Mouse (Mus musculus) liver, embryonic 12.5 days (tissue): ENCODE results near the gene Fgf23. TPM values are rescaled to one million over a fixed set of nuclear protein-coding genes. Genes with fewer than 3 reads are reported as not detected.
A peak's percentile ranks its signal among the peaks of the same experiment; 100 is the strongest.

Experiments
- ATAC-seq: fragments of 200-750 bp; cut with Nextera tagmentation; 2 replicates; pipeline ENCODE4 v1.8.0; 2017; ENCODE audit warnings: moderate number of reproducible peaks, mild to moderate bottlenecking, moderate library complexity
- H3K27ac ChIP-seq: fragments of 300-500 bp; sonication (generic); 2 replicates; pipeline ENCODE4 v1.5.1; 2016; ENCODE audit warnings: mild to moderate bottlenecking
- H3K27me3 ChIP-seq: fragments of 300-500 bp; sonication (generic); replicated peaks from 2 replicates; pipeline ENCODE4 v1.6.1; 2016; ENCODE audit warnings: mild to moderate bottlenecking, moderate library complexity
- H3K36me3 ChIP-seq: fragments of 300-500 bp; sonication (generic); 2 replicates; pipeline ENCODE4 v1.6.1; 2016; ENCODE audit warnings: mild to moderate bottlenecking, moderate library complexity
- H3K4me1 ChIP-seq: fragments of 300-500 bp; sonication (generic); 2 replicates; pipeline ENCODE4 v1.6.1; 2016
- H3K4me2 ChIP-seq: fragments of 300-500 bp; sonication (generic); 2 replicates; pipeline ENCODE4 v1.6.1; 2016; ENCODE audit warnings: mild to moderate bottlenecking, moderate library complexity
- H3K4me3 ChIP-seq: fragments of 300-500 bp; sonication (generic); 2 replicates; pipeline ENCODE4 v1.5.1; 2016; ENCODE audit warnings: mild to moderate bottlenecking, moderate library complexity
- H3K9ac ChIP-seq: fragments of 300-500 bp; sonication (generic); 2 replicates; pipeline ENCODE4 v1.6.1; 2016; ENCODE audit warnings: mild to moderate bottlenecking, moderate library complexity
- H3K9me3 ChIP-seq: fragments of 300-500 bp; sonication (generic); replicated peaks from 2 replicates; pipeline ENCODE4 v1.6.1; 2016; ENCODE audit warnings: mild to moderate bottlenecking, moderate library complexity
- WGBS: fragments of 180-500 bp; shearing (Covaris S2); methylation state at CpG from one replicate; pipeline ENCODE4 v1.1.7; 2016; ENCODE audit not compliant: insufficient replicate concordance; 5-methylcytosine and 5-hydroxymethylcytosine counted together
- polyA plus RNA-seq: library from polyadenylated mRNA; unstranded; fragments of >200 nt; fragmentation: Nextera tagmentation; extraction: Ambion mirVana; gene quantifications from 2 replicates; pipeline ENCODE4 v1.2.1, GENCODE M21; 2016

Gene Fgf23
- polyA plus RNA-seq, 1 experiment from 2014 or later: not detected

- H3K9ac ChIP-seq: no peak overlapping the region
- no peaks in the 10 kb centered on the region for H3K27me3 ChIP-seq
- no peaks in the 10 kb centered on the region for H3K9me3 ChIP-seq
- peaks cover 4% of the 10 kb centered on the region; the same call in 1 of the 2 replicates for H3K36me3 ChIP-seq
- ATAC-seq: no peak
- H3K4me2 ChIP-seq: no peak overlapping the region
- no peak overlapping the region for H3K27ac ChIP-seq
- H3K4me1 ChIP-seq: no peaks in the 10 kb centered on the region
- 59% methylated on average over 7 of the region's 7 CpGs for WGBS
- H3K4me3 ChIP-seq: no peak overlapping the region
Measured at GRCm38 (mm10) chr6:127094565-127094964, 21.9 kb downstream of the Fgf23 start.

GRCm38 (mm10) chr6:127103506-127104275, 31.0 kb downstream of the Fgf23 start:
- Histone ChIP-seq H3K27me3 (peaks cover 7% of the 10 kb centered on the region), H3K9me3 (no peaks in the 10 kb centered on the region), H3K4me3 (no peak overlapping the region), H3K27ac (no peak overlapping the region), H3K36me3 (no peaks in the 10 kb centered on the region), H3K4me1 (0 out of 2 replicates have a peak, but pooled peaks cover 6% of the 10 kb centered on the region), H3K4me2 (no peak overlapping the region), H3K9ac (no peak overlapping the region)
- ATAC-seq: no peak
- WGBS: 73% methylated on average over 6 of the region's 6 CpGs

DNA sequence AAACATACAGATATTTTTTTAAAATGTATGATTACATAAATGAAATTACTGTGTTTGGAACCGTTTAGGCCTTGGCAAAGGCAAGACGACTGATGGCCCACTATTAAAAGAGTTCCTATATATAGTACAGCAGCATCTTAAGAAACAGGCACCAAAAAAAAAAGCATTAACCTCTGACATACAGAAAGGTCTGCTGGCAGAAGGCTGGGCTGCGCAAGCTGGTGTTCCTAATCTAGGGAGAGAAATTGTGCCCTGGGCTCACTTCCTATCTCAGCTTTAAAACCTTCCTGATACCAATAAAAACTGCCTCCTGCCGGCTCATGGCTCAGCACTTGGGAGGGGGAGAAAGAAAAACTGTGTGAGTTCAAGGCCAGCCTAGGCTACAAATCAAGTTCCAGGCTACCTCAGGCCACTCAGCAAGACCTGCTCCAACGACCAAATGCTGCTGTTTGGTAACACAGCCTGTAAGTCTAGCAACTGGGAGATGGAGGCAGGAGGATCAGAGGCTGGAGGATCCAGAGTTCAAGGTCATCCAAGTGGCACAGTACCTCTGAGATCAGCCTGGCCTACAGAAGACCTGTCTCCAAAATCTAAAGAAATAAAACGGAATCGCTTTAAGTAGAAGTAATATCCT, 31.8 kb downstream of the Fgf23 start:
- peaks cover 15% of the 10 kb centered on the region for H3K27me3 ChIP-seq
- no peak overlapping the region for H3K9ac ChIP-seq
- H3K4me3 ChIP-seq: no peak overlapping the region
- H3K36me3 ChIP-seq: no peaks in the 10 kb centered on the region
- ATAC-seq: no peak
- peaks cover 12% of the 10 kb centered on the region for H3K4me1 ChIP-seq
- H3K27ac ChIP-seq: no peak overlapping the region
- H3K9me3 ChIP-seq: no peaks in the 10 kb centered on the region
- H3K4me2 ChIP-seq: no peak overlapping the region
- WGBS: 62% methylated on average over 7 of the region's 7 CpGs

DNA sequence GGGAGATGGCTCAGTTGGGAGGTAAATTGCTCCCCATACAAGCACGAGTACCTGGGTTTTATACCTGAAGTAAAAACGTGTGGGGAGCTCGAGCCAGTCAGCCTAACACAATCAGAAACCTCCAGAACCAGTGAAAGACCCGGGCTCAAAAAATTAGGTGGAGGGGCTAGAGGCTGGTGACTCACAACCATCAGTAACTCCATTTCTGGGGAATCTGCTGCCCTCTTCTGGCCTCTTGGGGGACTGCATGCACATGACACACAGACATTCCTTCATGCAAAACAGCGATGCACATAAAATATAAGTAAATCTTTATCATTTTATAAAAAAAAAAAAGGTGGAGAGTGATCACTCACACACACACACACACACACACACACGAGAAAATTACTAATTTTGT, 32.4 kb downstream of the Fgf23 start:
- H3K9ac ChIP-seq: no peak overlapping the region
- H3K27me3 ChIP-seq: peaks cover 21% of the 10 kb centered on the region
- H3K36me3 ChIP-seq: no peaks in the 10 kb centered on the region
- WGBS: 46% methylated on average over 6 of the region's 6 CpGs
- no peak for ATAC-seq
- H3K4me3 ChIP-seq: no peak overlapping the region
- H3K9me3 ChIP-seq: no peaks in the 10 kb centered on the region
- H3K4me2 ChIP-seq: no peak overlapping the region
- H3K4me1 ChIP-seq: peaks cover 15% of the 10 kb centered on the region
- H3K27ac ChIP-seq: no peak overlapping the region

DNA sequence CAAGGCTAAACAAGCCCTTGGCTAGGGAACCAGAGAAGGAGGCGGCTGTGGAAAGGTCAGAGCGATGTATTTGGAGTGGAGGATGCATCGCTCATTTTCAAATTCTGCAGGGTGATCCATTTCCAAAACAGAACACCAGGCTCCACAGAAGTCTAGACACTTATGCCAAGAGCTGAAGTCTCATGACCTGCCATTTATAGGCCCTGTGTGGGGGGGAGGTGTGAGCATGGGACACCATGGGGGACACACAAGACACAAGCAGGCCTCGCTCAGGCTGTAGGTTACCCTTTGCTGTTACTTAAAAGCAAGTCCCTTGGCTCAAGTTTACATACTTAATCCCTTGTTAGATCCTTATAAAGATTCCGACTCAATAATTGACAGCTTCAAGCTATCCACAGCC, 33.5 kb downstream of the Fgf23 start:
- no peaks in the 10 kb centered on the region for H3K9me3 ChIP-seq
- 81% methylated on average over 5 of the region's 5 CpGs for WGBS
- no peaks in the 10 kb centered on the region for H3K36me3 ChIP-seq
- no peak overlapping the region for H3K9ac ChIP-seq
- peaks cover 15% of the 10 kb centered on the region for H3K4me1 ChIP-seq
- no peak overlapping the region for H3K4me2 ChIP-seq
- no peak overlapping the region for H3K27ac ChIP-seq
- ATAC-seq: no peak
- H3K4me3 ChIP-seq: no peak overlapping the region
- H3K27me3 ChIP-seq: peaks cover 32% of the 10 kb centered on the region

GRCm38 (mm10) chr6:127106726-127107125, 34.0 kb downstream of the Fgf23 start:
- Histone ChIP-seq H3K36me3 (no peaks in the 10 kb centered on the region), H3K9me3 (no peaks in the 10 kb centered on the region), H3K4me3 (no peak overlapping the region), H3K4me2 (no peak overlapping the region), H3K27me3 (peaks cover 37% of the 10 kb centered on the region), H3K27ac (no peak overlapping the region), H3K9ac (no peak overlapping the region), H3K4me1 (peaks cover 15% of the 10 kb centered on the region)
- no peak for ATAC-seq
- 69% methylated on average over 5 of the region's 5 CpGs for WGBS

- Histone ChIP-seq H3K27me3 (peaks cover 44% of the 10 kb centered on the region), H3K27ac (no peak overlapping the region), H3K9ac (no peak overlapping the region), H3K36me3 (no peaks in the 10 kb centered on the region), H3K9me3 (no peaks in the 10 kb centered on the region), H3K4me3 (no peak overlapping the region), H3K4me2 (no peak overlapping the region), H3K4me1 (peaks cover 15% of the 10 kb centered on the region)
- ATAC-seq: no peak
Measured at GRCm38 (mm10) chr6:127107413-127107812, 34.7 kb downstream of the Fgf23 start.

DNA sequence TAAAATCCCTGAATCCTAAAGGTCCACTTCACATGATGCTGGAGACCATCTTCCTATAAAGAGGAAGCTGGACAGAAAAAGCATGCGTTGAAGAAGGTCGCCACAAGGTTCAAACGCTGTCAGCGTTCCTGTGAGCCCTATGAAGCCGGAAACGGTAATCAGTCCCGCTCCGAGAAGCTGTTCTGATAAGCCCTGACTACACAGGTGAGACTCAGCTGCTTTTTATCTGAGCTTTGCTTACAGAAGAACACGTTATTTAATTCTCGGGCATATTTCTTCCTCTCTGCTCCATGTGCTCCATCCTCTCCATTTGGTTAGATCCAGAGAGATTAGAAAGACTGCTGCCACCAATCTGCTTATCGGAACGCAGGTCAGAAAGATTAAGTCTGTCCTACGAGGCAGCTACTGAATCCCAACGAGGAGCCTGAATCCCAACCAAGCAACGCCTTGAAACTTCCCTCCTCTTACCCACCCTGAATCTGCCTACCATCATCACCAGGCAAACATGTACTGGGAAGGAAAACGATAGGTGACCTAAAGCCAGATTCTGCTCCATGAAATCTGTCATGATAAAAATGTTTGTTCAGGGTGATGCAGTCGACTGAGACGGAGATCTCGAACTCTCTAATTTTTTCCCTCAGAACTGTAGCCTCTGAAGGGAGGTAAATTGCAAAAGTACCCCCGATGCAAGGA, 35.8 kb downstream of the Fgf23 start:
- Histone ChIP-seq H3K36me3 (no peaks in the 10 kb centered on the region), H3K4me3 (peak overlapping the region; percentile 57), H3K9ac (peak overlapping the region; percentile 25; the same call in 1 of the 2 replicates), H3K4me2 (peak overlapping the region; percentile 66), H3K27me3 (peaks cover 51% of the 10 kb centered on the region), H3K9me3 (no peaks in the 10 kb centered on the region), H3K4me1 (peaks cover 15% of the 10 kb centered on the region), H3K27ac (no peak overlapping the region)
- ATAC-seq: no peak
- 16% methylated on average over 20 of the region's 20 CpGs for WGBS

GRCm38 (mm10) chr6:127109402-127109930, 36.8 kb downstream of the Fgf23 start, which contains the start of gene Tigar:
Tigar (minus strand) TSS chr6:127109557.
- H3K27ac ChIP-seq: no peak within 1 kb of the TSS
- WGBS: 1% methylated on average over 37 of the region's 37 CpGs
- peak; percentile 95 for ATAC-seq
- H3K9me3 ChIP-seq: no peaks in the 10 kb centered on the region
- peak within 1 kb of the TSS; percentile 25 for H3K9ac ChIP-seq
- H3K27me3 ChIP-seq: peaks cover 57% of the 10 kb centered on the region
- peak within 1 kb of the TSS; percentile 66 for H3K4me2 ChIP-seq
- no peaks in the 10 kb centered on the region for H3K36me3 ChIP-seq
- H3K4me1 ChIP-seq: peaks cover 15% of the 10 kb centered on the region
- peak within 1 kb of the TSS; percentile 57 for H3K4me3 ChIP-seq

DNA sequence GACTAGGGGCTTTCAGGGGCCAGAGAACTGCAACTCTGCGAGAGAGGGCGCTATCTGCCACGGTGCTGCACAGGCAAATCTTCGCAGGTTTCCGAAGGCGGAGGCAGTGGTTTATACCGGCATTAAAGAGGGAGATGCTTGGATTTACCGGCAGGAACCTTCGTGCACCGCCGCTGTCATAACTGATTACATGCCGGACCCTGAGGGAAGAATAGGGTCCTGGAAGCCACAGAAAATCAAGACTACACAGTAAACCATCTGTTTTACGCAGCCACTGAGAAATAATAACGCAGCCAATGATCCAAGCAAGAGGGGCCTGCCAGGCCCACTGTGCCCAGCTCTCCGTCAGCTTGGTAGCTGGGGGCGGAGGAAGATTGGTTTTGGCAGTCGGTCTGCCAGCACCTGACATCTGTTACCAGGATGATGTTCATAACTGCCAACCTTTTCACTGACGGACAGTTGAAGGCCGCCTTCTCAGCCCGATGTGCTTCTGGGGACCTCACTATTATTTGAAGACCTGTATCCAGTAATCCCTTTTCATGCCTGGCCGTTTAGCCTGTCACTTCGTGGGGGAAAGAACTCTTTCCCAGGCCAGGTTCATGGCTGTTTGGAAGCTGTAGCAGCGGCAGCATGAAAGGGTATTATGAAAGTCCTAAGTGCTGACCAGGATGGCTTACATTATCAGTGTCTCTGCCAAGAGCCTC, 42.2 kb downstream of the Fgf23 start:
- Histone ChIP-seq H3K36me3 (no peaks in the 10 kb centered on the region), H3K27ac (no peak overlapping the region), H3K4me3 (no peak overlapping the region), H3K9me3 (no peaks in the 10 kb centered on the region), H3K27me3 (peaks cover 50% of the 10 kb centered on the region), H3K4me2 (no peak overlapping the region), H3K4me1 (no peaks in the 10 kb centered on the region), H3K9ac (no peak overlapping the region)
- ATAC-seq: no peak
- 60% methylated on average over 23 of the region's 23 CpGs for WGBS

- H3K4me3 ChIP-seq: no peak overlapping the region
- no peak for ATAC-seq
- H3K9ac ChIP-seq: no peak overlapping the region
- H3K27ac ChIP-seq: no peak overlapping the region
- H3K27me3 ChIP-seq: peaks cover 10% of the 10 kb centered on the region; the same call in 1 of the 2 replicates
- H3K4me1 ChIP-seq: no peaks in the 10 kb centered on the region
- no peaks in the 10 kb centered on the region for H3K36me3 ChIP-seq
- WGBS: 54% methylated on average over 4 of the region's 4 CpGs
- no peaks in the 10 kb centered on the region for H3K9me3 ChIP-seq
- H3K4me2 ChIP-seq: no peak overlapping the region
Measured at GRCm38 (mm10) chr6:127122221-127122806, 49.6 kb downstream of the Fgf23 start.
